Mouse (Mus musculus) MEL (cell line): Measurements from ENCODE around the gene Lrrc4. TPM values are rescaled to one million over a fixed set of nuclear protein-coding genes. Genes with fewer than 3 reads are reported as not detected.

Experiments used
- DNase-seq: peaks from one replicate; pipeline ENCODE4 v3.0.0; 2011; ENCODE audit warnings: low read depth, low spot score
- H3K27ac ChIP-seq: 2 replicates; pipeline ENCODE4 v1.5.1; 2012; ENCODE audit warnings: low read depth, mild to moderate bottlenecking, control low read depth, low read length, moderate library complexity; ENCODE audit not compliant: control insufficient read depth
- H3K27me3 ChIP-seq, 2 experiments: fragments of 150-350 bp in 1 of 2; sonication (generic) in 1 of 2; 2 replicates each; pipeline ENCODE4 v1.6.1; 2012; ENCODE audit warnings: low read length in 2 of 2, mild to moderate bottlenecking in 2 of 2, improper control_type of control experiment in 1 of 2, moderate library complexity in 1 of 2; ENCODE audit not compliant: insufficient read depth in 2 of 2, control insufficient read depth in 1 of 2
- H3K36me3 ChIP-seq, 2 experiments: 2 replicates each; pipeline ENCODE4 v1.6.1; 2012 to 2014; ENCODE audit warnings: low read length in 2 of 2, improper control_type of control experiment in 1 of 2, inconsistent platforms in 1 of 2, mild to moderate bottlenecking in 1 of 2; ENCODE audit not compliant: insufficient read depth in 2 of 2, control insufficient read depth in 1 of 2
- H3K4me1 ChIP-seq, 2 experiments: fragments of 150-350 bp in 1 of 2; sonication (generic) in 1 of 2; 2 replicates each; pipeline ENCODE4 v1.6.1; 2012; ENCODE audit warnings: low read length in 2 of 2, improper control_type of control experiment in 1 of 2, mild to moderate bottlenecking in 1 of 2; ENCODE audit not compliant: insufficient read depth in 2 of 2, control insufficient read depth in 1 of 2
- H3K4me3 ChIP-seq, 2 experiments: fragments of 150-350 bp in 1 of 2; sonication (generic) in 1 of 2; 2 replicates each; pipeline ENCODE4 v1.5.1; 2012; ENCODE audit warnings: low read depth in 2 of 2, low read length in 2 of 2, mild to moderate bottlenecking in 2 of 2, moderate library complexity in 2 of 2, control low read depth in 1 of 2, improper control_type of control experiment in 1 of 2; ENCODE audit not compliant: control insufficient read depth in 1 of 2, insufficient read depth in 1 of 2
- H3K79me2 ChIP-seq: 2 replicates; pipeline ENCODE4 v1.6.1; 2012; ENCODE audit warnings: mild to moderate bottlenecking, low read length, moderate library complexity; ENCODE audit not compliant: control insufficient read depth, poor library complexity, insufficient read depth
- H3K9ac ChIP-seq: 2 replicates; pipeline ENCODE4 v1.6.1; 2012; ENCODE audit warnings: low read depth, mild to moderate bottlenecking, control low read depth, low read length, moderate library complexity; ENCODE audit not compliant: control insufficient read depth, poor library complexity, severe bottlenecking
- H3K9me3 ChIP-seq: fragments of 150-350 bp; sonication (generic); replicated peaks from 2 replicates; pipeline ENCODE4 v1.6.1; 2012; ENCODE audit warnings: mild to moderate bottlenecking, low read length, improper control_type of control experiment, moderate library complexity; ENCODE audit not compliant: insufficient read depth
- BHLHE40 ChIP-seq: IDR thresholded peaks from 2 replicates; pipeline ENCODE4 v1.6.1; 2012; ENCODE audit warnings: low read depth, mild to moderate bottlenecking, inconsistent platforms, low read length, improper control_type of control experiment, borderline replicate concordance
- CHD1 ChIP-seq: IDR thresholded peaks from 2 replicates; pipeline ENCODE4 v1.6.1; 2012; ENCODE audit warnings: low read depth, mild to moderate bottlenecking, inconsistent platforms, low read length, improper control_type of control experiment
- CHD2 ChIP-seq: IDR thresholded peaks from 2 replicates; pipeline ENCODE4 v1.6.1; 2011; ENCODE audit warnings: low read length, improper control_type of control experiment
- CTCF ChIP-seq, 3 experiments: IDR thresholded peaks in 2 of 3; conservative IDR thresholded peaks in 1 of 3; 2 replicates each; pipeline ENCODE4 v1.5.1; 2011 to 2012; ENCODE audit warnings: low read length in 3 of 3, low read depth in 2 of 3, mild to moderate bottlenecking in 2 of 3, improper control_type of control experiment in 1 of 3, inconsistent platforms in 1 of 3, mixed read lengths in 1 of 3, moderate library complexity in 1 of 3; ENCODE audit not compliant: control insufficient read depth in 1 of 3, insufficient read depth in 1 of 3, poor library complexity in 1 of 3, severe bottlenecking in 1 of 3
- E2F4 ChIP-seq: IDR thresholded peaks from 2 replicates; pipeline ENCODE4 v1.6.1; 2011; ENCODE audit warnings: low read depth, low read length, improper control_type of control experiment, borderline replicate concordance
- ELF1 ChIP-seq: IDR thresholded peaks from 2 replicates; pipeline ENCODE4 v1.6.1; 2014; ENCODE audit warnings: low read depth, mild to moderate bottlenecking, inconsistent platforms, low read length, improper control_type of control experiment, moderate library complexity
- EP300 ChIP-seq, 2 experiments: IDR thresholded peaks; 2 replicates each; pipeline ENCODE4 v1.6.1; 2011; ENCODE audit warnings: improper control_type of control experiment in 2 of 2, low read length in 2 of 2, low read depth in 1 of 2, mild to moderate bottlenecking in 1 of 2
- ETS1 ChIP-seq: IDR thresholded peaks from 2 replicates; pipeline ENCODE4 v1.6.1; 2012; ENCODE audit warnings: low read depth, mild to moderate bottlenecking, inconsistent platforms, low read length, improper control_type of control experiment, moderate library complexity
- GABPA ChIP-seq: IDR thresholded peaks from 2 replicates; pipeline ENCODE4 v1.6.1; 2012; ENCODE audit warnings: low read depth, mild to moderate bottlenecking, inconsistent platforms, low read length, improper control_type of control experiment, moderate library complexity
- GATA1 ChIP-seq: IDR thresholded peaks from 2 replicates; pipeline ENCODE4 v1.6.1; 2011; ENCODE audit warnings: low read depth, low read length, improper control_type of control experiment
- HCFC1 ChIP-seq: IDR thresholded peaks from 2 replicates; pipeline ENCODE4 v1.6.1; 2012; ENCODE audit warnings: low read depth, mild to moderate bottlenecking, inconsistent platforms, low read length, improper control_type of control experiment, moderate library complexity
- JUND ChIP-seq: IDR thresholded peaks from 2 replicates; pipeline ENCODE4 v1.6.1; 2011; ENCODE audit warnings: low read depth, mild to moderate bottlenecking, improper control_type of control experiment, low read length
- KAT2A ChIP-seq: conservative IDR thresholded peaks from 2 replicates; pipeline ENCODE4 v1.6.1; 2012; ENCODE audit warnings: low read depth, low read length, improper control_type of control experiment, inconsistent platforms
- MAX ChIP-seq: IDR thresholded peaks from 2 replicates; pipeline ENCODE4 v1.6.1; 2011; ENCODE audit warnings: low read length, improper control_type of control experiment
- MAZ ChIP-seq: IDR thresholded peaks from 2 replicates; pipeline ENCODE4 v1.6.1; 2012; ENCODE audit warnings: low read depth, mild to moderate bottlenecking, inconsistent platforms, low read length, improper control_type of control experiment
- MEF2A ChIP-seq: IDR thresholded peaks from 2 replicates; pipeline ENCODE4 v1.6.1; 2014; ENCODE audit warnings: low read depth, mild to moderate bottlenecking, inconsistent platforms, low read length, improper control_type of control experiment; ENCODE audit not compliant: poor library complexity, insufficient replicate concordance, severe bottlenecking; ENCODE audit errors: extremely low read depth
- MXI1 ChIP-seq: IDR thresholded peaks from 2 replicates; pipeline ENCODE4 v1.6.1; 2011; ENCODE audit warnings: mild to moderate bottlenecking, low read depth, low read length, improper control_type of control experiment
- MYB ChIP-seq: IDR thresholded peaks from 2 replicates; pipeline ENCODE4 v1.6.1; 2011; ENCODE audit warnings: mild to moderate bottlenecking, low read depth, low read length, improper control_type of control experiment
- MYC ChIP-seq: IDR thresholded peaks from 2 replicates; pipeline ENCODE4 v1.6.1; 2011; ENCODE audit warnings: low read depth, mild to moderate bottlenecking, low read length, improper control_type of control experiment, moderate library complexity
- NELFE ChIP-seq: IDR thresholded peaks from 2 replicates; pipeline ENCODE4 v1.6.1; 2011; ENCODE audit warnings: low read depth, low read length, improper control_type of control experiment
- NRF1 ChIP-seq: IDR thresholded peaks from 2 replicates; pipeline ENCODE4 v1.6.1; 2014; ENCODE audit warnings: low read depth, mild to moderate bottlenecking, inconsistent platforms, low read length, improper control_type of control experiment, moderate library complexity; ENCODE audit not compliant: poor library complexity, insufficient read depth, severe bottlenecking
- POLR2A ChIP-seq, 2 experiments: IDR thresholded peaks; 2 replicates each; pipeline ENCODE4 v1.6.1; 2011 to 2012; ENCODE audit warnings: low read length in 2 of 2, mild to moderate bottlenecking in 2 of 2, control low read depth in 1 of 2, improper control_type of control experiment in 1 of 2, low read depth in 1 of 2, moderate library complexity in 1 of 2; ENCODE audit not compliant: control insufficient read depth in 1 of 2, insufficient read depth in 1 of 2, poor library complexity in 1 of 2
- POLR2AphosphoS2 ChIP-seq: IDR thresholded peaks from 2 replicates; pipeline ENCODE4 v1.6.1; 2011; ENCODE audit warnings: low read length, improper control_type of control experiment
- POLR2AphosphoS5 ChIP-seq: IDR thresholded peaks from 2 replicates; pipeline ENCODE4 v1.6.1; 2012; ENCODE audit warnings: low read depth, borderline replicate concordance, mild to moderate bottlenecking, inconsistent platforms, low read length, moderate library complexity, mixed read lengths
- RAD21 ChIP-seq: IDR thresholded peaks from 2 replicates; pipeline ENCODE4 v1.6.1; 2011; ENCODE audit warnings: mild to moderate bottlenecking, low read depth, low read length, improper control_type of control experiment
- RCOR1 ChIP-seq: IDR thresholded peaks from 2 replicates; pipeline ENCODE4 v1.6.1; 2012; ENCODE audit warnings: low read depth, mild to moderate bottlenecking, inconsistent platforms, low read length, improper control_type of control experiment
- SIN3A ChIP-seq: IDR thresholded peaks from 2 replicates; pipeline ENCODE4 v1.6.1; 2012; ENCODE audit warnings: low read length, improper control_type of control experiment, inconsistent platforms
- TAL1 ChIP-seq: IDR thresholded peaks from 2 replicates; pipeline ENCODE4 v1.6.1; 2012; ENCODE audit warnings: mild to moderate bottlenecking, inconsistent platforms, low read length, moderate library complexity, mixed read lengths
- TBP ChIP-seq: IDR thresholded peaks from 2 replicates; pipeline ENCODE4 v1.8.0; 2011; ENCODE audit warnings: low read depth, low read length, improper control_type of control experiment
- TCF12 ChIP-seq: IDR thresholded peaks from 2 replicates; pipeline ENCODE4 v1.6.1; 2014; ENCODE audit warnings: low read depth, mild to moderate bottlenecking, inconsistent platforms, low read length, improper control_type of control experiment, moderate library complexity
- UBTF ChIP-seq: IDR thresholded peaks from 2 replicates; pipeline ENCODE4 v1.6.1; 2012; ENCODE audit warnings: low read depth, mild to moderate bottlenecking, inconsistent platforms, low read length, improper control_type of control experiment, moderate library complexity, borderline replicate concordance; ENCODE audit not compliant: insufficient read depth
- USF2 ChIP-seq, 2 experiments: IDR thresholded peaks; 2 replicates each; pipeline ENCODE4 v1.6.1; 2011 to 2012; ENCODE audit warnings: improper control_type of control experiment in 2 of 2, low read length in 2 of 2, borderline replicate concordance in 1 of 2, inconsistent platforms in 1 of 2, low read depth in 1 of 2, mild to moderate bottlenecking in 1 of 2; ENCODE audit not compliant: insufficient read depth in 1 of 2
- ZC3H11A ChIP-seq: IDR thresholded peaks from 2 replicates; pipeline ENCODE4 v1.6.1; 2012; ENCODE audit warnings: low read depth, mild to moderate bottlenecking, inconsistent platforms, low read length, improper control_type of control experiment
- ZKSCAN1 ChIP-seq: IDR thresholded peaks from 2 replicates; pipeline ENCODE4 v1.6.1; 2012; ENCODE audit warnings: low read depth, mild to moderate bottlenecking, inconsistent platforms, low read length, improper control_type of control experiment, moderate library complexity
- ZMIZ1 ChIP-seq: IDR thresholded peaks from 2 replicates; pipeline ENCODE4 v1.6.1; 2012; ENCODE audit warnings: low read depth, mild to moderate bottlenecking, inconsistent platforms, low read length, improper control_type of control experiment, moderate library complexity
- ZNF384 ChIP-seq: IDR thresholded peaks from 2 replicates; pipeline ENCODE4 v1.6.1; 2012; ENCODE audit warnings: low read depth, mild to moderate bottlenecking, inconsistent platforms, low read length, improper control_type of control experiment
- polyA plus RNA-seq, 2 experiments: library from polyadenylated mRNA; stranded (reverse) in 1 of 2; unstranded in 1 of 2; fragments of >175 nt in 1 of 2; fragments of >200 nt in 1 of 2; gene quantifications; 2 replicates each; pipeline versions ENCODE4 v1.2.1 to v1.2.4; 2012; ENCODE audit warnings: low replicate concordance in 2 of 2, low read depth in 1 of 2; ENCODE audit not compliant: insufficient read length in 2 of 2, insufficient read depth in 1 of 2, missing spikeins in 1 of 2
- total RNA-seq: library from RNA; depleted of rRNA; stranded (reverse); fragments of 300-350 nt; gene quantifications from 2 replicates; pipeline ENCODE4 v1.2.3, GENCODE M21; 2012

The Lrrc4 gene
- total and polyA plus RNA-seq, 3 experiments: 0.07 to 0.12 TPM; not detected in 1

GRCm38 (mm10) chr6:28723059-28723458, 108.5 kb downstream of the Lrrc4 start:
- no peak for TF ChIP-seq NRF1
- no peak for TF ChIP-seq UBTF
- TF ChIP-seq POLR2AphosphoS5: no peak
- TF ChIP-seq RCOR1: no peak
- no peak for TF ChIP-seq BHLHE40
- no peak for TF ChIP-seq USF2 (IDR thresholded peaks at IDR 0.05; ENCODE audit: borderline replicate concordance in 1 of 2, insufficient read depth in 1 of 2, low read depth in 1 of 2, low read length in 2 of 2)
- TF ChIP-seq POLR2AphosphoS2: no peak
- no peak for TF ChIP-seq KAT2A
- TF ChIP-seq RAD21: no peak
- no peak for TF ChIP-seq CHD1
- TF ChIP-seq E2F4: no peak
- TF ChIP-seq TCF12: peak; percentile 54
- TF ChIP-seq ZNF384: peak; percentile 84
- 0 out of 2 replicates have a peak, but pooled peaks have one; percentile 23 for TF ChIP-seq SIN3A
- peak; percentile 23 to 79; a peak in 3 of 4 replicates for TF ChIP-seq EP300 (IDR thresholded peaks at IDR 0.05; ENCODE audit: low read depth in 1 of 2, low read length in 2 of 2)
- no peak for TF ChIP-seq TAL1
- no peak; the same call in 1 of the 2 replicates for TF ChIP-seq ETS1
- peak; percentile 70 for TF ChIP-seq GATA1
- TF ChIP-seq TBP: no peak
- no peak for TF ChIP-seq ZKSCAN1
- no peak for TF ChIP-seq MAX
- no peak for TF ChIP-seq MXI1
- TF ChIP-seq MAZ: no peak
- no peak for TF ChIP-seq POLR2A (IDR thresholded peaks at IDR 0.05; ENCODE audit: control insufficient read depth in 1 of 2, insufficient read depth in 1 of 2, low read depth in 1 of 2, low read length in 2 of 2, poor library complexity in 1 of 2)
- no peak for TF ChIP-seq MEF2A
- TF ChIP-seq JUND: no peak
- TF ChIP-seq MYC: peak; percentile 40; the same call in 1 of the 2 replicates
- no peak for TF ChIP-seq CHD2
- TF ChIP-seq ELF1: no peak
- no peak for TF ChIP-seq NELFE
- no peak for TF ChIP-seq ZMIZ1
- no peak for TF ChIP-seq ZC3H11A
- TF ChIP-seq GABPA: no peak
- TF ChIP-seq MYB: no peak
- TF ChIP-seq HCFC1: no peak
- TF ChIP-seq CTCF (IDR thresholded peaks at IDR 0.05 in 2 of 3, conservative IDR thresholded peaks at IDR 0.05 in 1 of 3; ENCODE audit: control insufficient read depth in 1 of 3, insufficient read depth in 1 of 3, low read depth in 2 of 3, low read length in 3 of 3, poor library complexity in 1 of 3, severe bottlenecking in 1 of 3): no peak
- no peaks in the 10 kb centered on the region for H3K9me3 ChIP-seq
- no peaks in the 10 kb centered on the region for H3K27me3 ChIP-seq
- H3K9ac ChIP-seq: no peak overlapping the region
- H3K4me3 ChIP-seq: no peak overlapping the region
- peak overlapping the region; percentile 49; the same call in 1 of the 2 replicates for H3K27ac ChIP-seq
- H3K4me1 ChIP-seq: peaks cover 11% of the 10 kb centered on the region in 2 experiments
- 0 out of 2 replicates have a peak, but pooled peaks cover 2% of the 10 kb centered on the region for H3K79me2 ChIP-seq
- peaks cover 23 to 29% of the 10 kb centered on the region in 2 experiments for H3K36me3 ChIP-seq
- peak; percentile 84 for DNase-seq
